Mouse (Mus musculus): ENCODE data around the gene Gm7347. TPM values are rescaled to one million over a fixed set of nuclear protein-coding genes. Genes with fewer than 3 reads are reported as not detected.
"Not testable (repeated sequence)": the region's sequence is repeated elsewhere in the genome, so short reads cannot be mapped to it uniquely, and the experiment has no call there.

Gene Gm7347
- not detected for polyA plus RNA-seq (2017; shearing (Covaris generic))

- ATAC-seq: not testable (repeated sequence)
Measured at GRCm38 (mm10) chr5:26058481-26058880, at the start of gene Gm7347. TSS of gene Gm7347 (minus strand) at chr5:26058581.

- ATAC-seq: not testable (repeated sequence)
Measured at GRCm38 (mm10) chr5:26105262-26105661, 46.9 kb upstream of the Gm7347 start, which contains the start of gene 5031410I06Rik. TSS of gene 5031410I06Rik (minus strand) at chr5:26105362.

DNA sequence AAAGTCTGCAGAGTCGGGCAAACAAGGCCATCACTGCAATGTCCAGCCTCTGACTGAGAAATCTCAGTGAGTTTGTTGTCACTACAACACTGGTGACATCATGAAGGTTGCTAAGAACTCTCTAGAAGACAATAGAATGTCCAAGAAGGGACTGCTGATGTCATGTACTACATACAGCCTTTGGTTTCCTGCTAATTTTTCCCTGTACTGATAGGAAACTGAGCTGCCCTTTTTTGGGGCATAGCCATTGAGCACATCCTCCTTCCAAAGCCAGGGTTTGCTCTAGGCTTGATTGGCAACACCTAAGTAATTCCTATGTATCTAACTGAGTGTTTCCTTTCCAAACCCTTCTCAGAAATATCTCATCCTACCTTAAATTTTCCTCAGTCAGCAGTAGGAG is 30.8 kb upstream of the Gm7347 start, which contains the start of gene Gm10471:
Gene Gm10471 (minus strand): TSS at position 101 of the 400 bp plus-strand sequence.
- ATAC-seq: not testable (repeated sequence)

- ATAC-seq: not testable (repeated sequence)
Measured at GRCm38 (mm10) chr5:26079023-26079422, 20.6 kb upstream of the Gm7347 start.

GRCm38 (mm10) chr5:26070716-26071115 is 12.3 kb upstream of the Gm7347 start:
- no peak for ATAC-seq

DNA sequence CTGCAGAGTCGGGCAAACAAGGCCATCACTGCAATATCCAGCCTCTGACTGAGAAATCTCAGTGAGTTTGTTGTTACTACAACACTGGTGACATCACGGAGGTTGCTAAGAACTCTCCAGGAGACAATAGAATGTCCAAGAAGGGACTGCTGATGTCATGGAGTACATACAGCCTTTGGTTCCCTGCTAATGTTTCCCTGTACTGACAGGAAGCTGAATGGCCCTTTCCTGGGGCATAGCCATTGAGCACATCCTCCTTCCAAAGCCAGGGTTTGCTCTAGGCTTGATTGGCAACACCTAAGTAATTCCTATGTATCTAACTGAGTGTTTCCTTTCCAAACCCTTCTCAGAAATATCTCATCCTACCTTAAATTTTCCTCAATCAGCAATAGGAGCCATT is 18.9 kb downstream of the Gm7347 start, which contains the start of gene Speer4a:
Gene Speer4a (minus strand): TSS at position 101 of the 400 bp plus-strand sequence.
- not testable (repeated sequence) for ATAC-seq

- not testable (repeated sequence) for ATAC-seq
Measured at GRCm38 (mm10) chr5:26022816-26023215, 35.6 kb downstream of the Gm7347 start, which contains the start of gene Gm5862. TSS of gene Gm5862 (minus strand) at chr5:26022916.

DNA sequence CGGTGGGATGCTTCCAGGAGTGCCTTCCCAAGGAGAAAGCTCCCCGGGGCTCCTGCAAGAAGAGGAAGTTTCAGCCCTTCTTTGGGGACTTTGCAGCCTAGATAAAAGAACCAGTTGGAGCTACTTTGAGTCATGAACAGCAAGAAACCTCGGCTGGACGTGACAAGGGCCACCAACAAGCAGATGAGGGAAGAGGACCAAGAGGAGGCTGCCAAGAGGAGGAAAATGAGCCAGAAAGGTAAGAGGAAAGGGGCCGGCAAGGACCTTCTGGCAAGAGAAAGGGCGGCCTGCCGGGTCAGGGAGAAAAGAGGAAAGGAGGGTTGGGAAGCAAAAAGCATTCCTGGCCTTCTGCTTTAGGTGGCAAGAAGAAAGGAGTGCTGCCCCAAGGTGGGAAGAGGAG is 50.7 kb downstream of the Gm7347 start:
- ATAC-seq: not testable (repeated sequence)

- not testable (repeated sequence) for ATAC-seq
Measured at GRCm38 (mm10) chr5:26006937-26007695, 51.3 kb downstream of the Gm7347 start.

- ATAC-seq: not testable (repeated sequence)
Measured at GRCm38 (mm10) chr5:26004698-26005097, 53.7 kb downstream of the Gm7347 start, which contains the start of gene Gm1979. TSS of gene Gm1979 (minus strand) at chr5:26004798.

Other genes with a start within 250 kb of the Gm7347 start
- gene Gm21663, start 116.2 kb downstream of the Gm7347 start, polyA plus RNA-seq (2017; shearing (Covaris generic)): not detected
- gene Gm21671, start 104.2 kb downstream of the Gm7347 start, polyA plus RNA-seq (2017; shearing (Covaris generic)): not detected
- not detected for gene Gm21680, start 85.9 kb downstream of the Gm7347 start, polyA plus RNA-seq (2017; shearing (Covaris generic))
- gene Gm21698, start 69.9 kb downstream of the Gm7347 start, polyA plus RNA-seq (2017; shearing (Covaris generic)): not detected
- gene Gm1979, start 53.8 kb downstream of the Gm7347 start, polyA plus RNA-seq (2017; shearing (Covaris generic)): not detected
- gene Gm5862, start 35.7 kb downstream of the Gm7347 start, polyA plus RNA-seq (2017; shearing (Covaris generic)): not detected
- not detected for gene Speer4a, start 19.0 kb downstream of the Gm7347 start, polyA plus RNA-seq (2017; shearing (Covaris generic))
- not detected for gene Gm10471, start 30.7 kb upstream of the Gm7347 start, polyA plus RNA-seq (2017; shearing (Covaris generic))
- gene 5031410I06Rik, start 46.8 kb upstream of the Gm7347 start, polyA plus RNA-seq (2017; shearing (Covaris generic)): not detected
- not detected for gene Gm10220, start 62.8 kb upstream of the Gm7347 start, polyA plus RNA-seq (2017; shearing (Covaris generic))
- gene Gm7361, start 199.1 kb upstream of the Gm7347 start, polyA plus RNA-seq (2017; shearing (Covaris generic)): not detected